Mouse (Mus musculus) forelimb bud, embryonic 11.5 days (tissue): ENCODE results near the gene Pdcl3.
"Not testable (repeated sequence)": the region's sequence is repeated elsewhere in the genome, so short reads cannot be mapped to it uniquely, and the experiment has no call there.

Source experiments
- DNase-seq: peaks from one replicate; pipeline ENCODE4 v3.0.0-alpha.2; 2012; ENCODE audit warnings: low read depth, low spot score

Gene Pdcl3

GRCm38 (mm10) chr1:39025142-39025541 is 39.7 kb downstream of the Pdcl3 start:
- no peak for DNase-seq

- no peak for DNase-seq
Observed at GRCm38 (mm10) chr1:39025840-39026239, 40.4 kb downstream of the Pdcl3 start.

- no peak for DNase-seq
Observed at GRCm38 (mm10) chr1:39029176-39029575, 43.8 kb downstream of the Pdcl3 start.

- no peak for DNase-seq
Observed at GRCm38 (mm10) chr1:39030108-39030507, 44.7 kb downstream of the Pdcl3 start.

GRCm38 (mm10) chr1:39035817-39036216 is 50.4 kb downstream of the Pdcl3 start:
- no peak for DNase-seq

GRCm38 (mm10) chr1:39042188-39042587 is 56.8 kb downstream of the Pdcl3 start:
- DNase-seq = no peak

- not testable (repeated sequence) for DNase-seq
Observed at GRCm38 (mm10) chr1:39044442-39044841, 59.0 kb downstream of the Pdcl3 start.

GRCm38 (mm10) chr1:39046689-39047088 is 61.3 kb downstream of the Pdcl3 start:
- DNase-seq = peak; percentile 34
